Mouse (Mus musculus): ENCODE data around the gene Cox5a.

DNA sequence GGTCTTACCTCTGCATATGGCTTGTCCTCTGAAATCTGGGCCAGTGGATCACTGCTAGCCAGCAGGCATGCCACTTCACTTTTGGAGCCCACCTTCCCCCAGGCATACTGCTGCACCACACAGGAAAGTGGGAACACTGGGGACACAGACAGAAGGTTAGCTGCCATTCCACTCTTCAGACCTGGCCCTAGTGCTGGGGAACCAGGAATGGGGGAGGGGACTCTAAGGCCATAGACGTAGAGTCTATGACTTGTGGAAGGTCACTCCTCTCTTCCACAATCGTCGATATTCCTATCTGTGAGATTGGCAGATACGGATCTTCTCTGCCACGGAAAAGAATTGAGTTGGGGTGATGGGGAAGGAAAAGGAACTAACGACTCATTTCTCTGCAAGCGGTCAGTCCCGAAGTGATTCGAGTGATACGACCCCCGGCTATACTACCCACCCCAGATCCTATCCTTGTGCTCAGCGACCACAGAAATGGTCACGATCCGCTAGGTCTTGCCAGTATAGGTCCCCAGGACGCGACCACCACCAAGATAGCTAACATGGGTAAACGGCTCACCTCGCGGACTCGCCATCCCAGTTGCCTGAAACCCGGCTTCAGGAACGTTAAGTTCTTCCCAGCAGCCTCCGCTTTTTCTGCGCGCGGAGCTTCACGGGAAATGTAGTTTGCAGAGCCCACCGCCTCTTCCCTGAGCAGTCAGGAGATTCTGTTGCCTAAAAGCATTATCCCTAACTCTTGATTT, 31.2 kb downstream of the Cox5a start, which contains the start of gene Mpi:
- TF ChIP-seq CTCF (IDR thresholded peaks at IDR 0.05; ENCODE audit: low read depth, low read length) (no peak), GATA2 (IDR thresholded peaks at IDR 0.05; ENCODE audit: borderline replicate concordance, low read depth, low read length) (no peak), GATA1 (IDR thresholded peaks at IDR 0.05; ENCODE audit: borderline replicate concordance, low read length) (no peak), TAL1 (conservative IDR thresholded peaks at IDR 0.05; ENCODE audit: low read depth, low read length) (no peak)
